In the genomic region with DNA sequence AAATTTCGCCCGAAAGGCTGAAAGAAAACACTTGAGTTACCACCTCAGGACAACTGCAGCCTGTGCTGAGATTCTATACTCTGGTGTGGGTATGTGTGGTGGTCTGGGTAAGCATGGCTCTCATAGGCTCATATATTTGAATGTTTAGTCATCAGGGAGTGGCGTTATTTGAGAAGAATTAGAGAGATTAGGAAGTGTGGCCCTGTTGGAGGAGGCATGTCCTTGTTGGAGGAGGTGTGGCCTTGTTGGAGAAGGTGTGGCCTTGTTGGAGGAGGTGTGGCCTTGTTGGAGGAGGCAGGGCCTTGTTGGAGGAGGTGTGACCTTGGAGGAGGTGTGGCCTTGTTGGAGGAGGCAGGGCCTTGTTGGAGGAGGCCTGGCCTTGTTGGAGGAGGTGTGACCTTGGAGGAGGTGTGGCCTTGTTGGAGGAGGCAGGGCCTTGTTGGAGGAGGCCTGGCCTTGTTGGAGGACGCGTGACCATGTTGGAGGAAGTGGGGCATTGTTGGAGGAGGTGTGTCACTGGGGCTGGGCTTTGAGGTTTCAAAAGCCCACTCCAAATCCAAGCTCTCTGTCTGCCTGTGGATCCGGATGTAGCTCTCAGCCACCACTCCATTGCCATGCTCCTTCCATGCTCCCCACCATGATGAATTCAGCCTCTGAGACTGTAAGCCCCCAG, we compare ENCODE assay signal across 7 mouse cellular contexts.
DNase-seq lines count a peak whose midpoint lies in the region; ATAC-seq and TF ChIP-seq lines count a peak whose summit lies in the region.
"Not testable (repeated sequence)": the region's sequence is repeated elsewhere in the genome, so short reads cannot be mapped to it uniquely, and the experiment has no call there.

No protein-coding gene starts in this region.

- H3K4me3 ChIP-seq in E14TG2a.4 (replicated peaks; ENCODE audit: low read length): peak overlapping the region; percentile 71
- H3K4me3 ChIP-seq in intestine, embryonic 15.5 days (replicated peaks); liver, postnatal 0 days (ENCODE audit: low read depth, low read length); stomach, embryonic 15.5 days (replicated peaks): not testable (repeated sequence)

- 77% methylated on average over 6 of the region's 6 CpGs for WGBS in intestine, embryonic 15.5 days
- 68% methylated on average over 6 of the region's 6 CpGs for WGBS in liver, postnatal 0 days (ENCODE audit: insufficient replicate concordance)
- WGBS in stomach, embryonic 15.5 days: 73% methylated on average over 6 of the region's 6 CpGs

- H3K36me3 ChIP-seq in E14TG2a.4 (ENCODE audit: insufficient read depth, low read length); intestine, embryonic 15.5 days; liver, postnatal 0 days (replicated peaks; ENCODE audit: insufficient read depth, low read length); stomach, embryonic 15.5 days: not testable (repeated sequence)

- H3K9ac ChIP-seq in intestine, embryonic 15.5 days; liver, postnatal 0 days (replicated peaks); stomach, embryonic 15.5 days: not testable (repeated sequence)

- H3K4me2 ChIP-seq in intestine, embryonic 15.5 days (replicated peaks); liver, postnatal 0 days (ENCODE audit: low read depth, low read length); stomach, embryonic 15.5 days: not testable (repeated sequence)

- H3K27ac ChIP-seq in intestine, embryonic 15.5 days; liver, postnatal 0 days (ENCODE audit: low read depth); stomach, embryonic 15.5 days: not testable (repeated sequence)

- peaks cover 62% of the 10 kb centered on the region for H3K4me1 ChIP-seq in E14TG2a.4 (replicated peaks; ENCODE audit: low read depth, low read length)
- not testable (repeated sequence) for H3K4me1 ChIP-seq in intestine, embryonic 15.5 days (replicated peaks); liver, postnatal 0 days (ENCODE audit: insufficient read depth); stomach, embryonic 15.5 days

- H3K27me3 ChIP-seq in E14TG2a.4 (ENCODE audit: insufficient read depth, low read length); intestine, embryonic 15.5 days (replicated peaks); liver, postnatal 0 days (ENCODE audit: insufficient read depth, low read length); stomach, embryonic 15.5 days (replicated peaks): not testable (repeated sequence)

- peak; percentile 97 for DNase-seq in R1 (ENCODE audit: low read depth, low spot score)
- DNase-seq in liver, postnatal 0 days: not testable (repeated sequence)

- H3K9me3 ChIP-seq in E14TG2a.4 (ENCODE audit: low read length); intestine, embryonic 15.5 days; liver, postnatal 0 days (ENCODE audit: low read length); stomach, embryonic 15.5 days: not testable (repeated sequence)

- TF ChIP-seq CTCF in E14TG2a.4 (conservative IDR thresholded peaks at IDR 0.05; ENCODE audit: low read length); liver, postnatal 0 days (IDR thresholded peaks at IDR 0.05; ENCODE audit: low read depth): not testable (repeated sequence)

- not testable (repeated sequence) for TF ChIP-seq EP300 in liver, postnatal 0 days (IDR thresholded peaks at IDR 0.05; ENCODE audit: low read depth)

- ATAC-seq in granulocyte monocyte progenitor cell, adult 5-6 weeks (replicated peaks; ENCODE audit: poor library complexity, severe bottlenecking): peak; percentile 55
- ATAC-seq in intestine, embryonic 15.5 days: peak; percentile 43; the same call in 1 of the 2 replicates
- ATAC-seq in liver, postnatal 0 days: peak; percentile 29; the same call in 1 of the 2 replicates
- 0 out of 2 replicates have a peak, but pooled peaks have one; percentile 30 for ATAC-seq in megakaryocyte-erythroid progenitor cell, adult 5-6 weeks (replicated peaks; ENCODE audit: low FRiP score, low TSS enrichment, poor library complexity, severe bottlenecking)
- ATAC-seq in stomach, embryonic 15.5 days (ENCODE audit: insufficient read depth, low FRiP score, low read depth): 0 out of 2 replicates have a peak, but pooled peaks have one; percentile 10
